Mouse (Mus musculus): Measurements from ENCODE around the gene Zpld1. TPM values are rescaled to one million over a fixed set of nuclear protein-coding genes. Genes with fewer than 3 reads are reported as not detected.

Gene Zpld1
- polyA plus RNA-seq (2016; fragmentation: Nextera tagmentation; extraction: Ambion mirVana): 0.12 TPM in 1 of 2 replicates, not detected in the other

DNA sequence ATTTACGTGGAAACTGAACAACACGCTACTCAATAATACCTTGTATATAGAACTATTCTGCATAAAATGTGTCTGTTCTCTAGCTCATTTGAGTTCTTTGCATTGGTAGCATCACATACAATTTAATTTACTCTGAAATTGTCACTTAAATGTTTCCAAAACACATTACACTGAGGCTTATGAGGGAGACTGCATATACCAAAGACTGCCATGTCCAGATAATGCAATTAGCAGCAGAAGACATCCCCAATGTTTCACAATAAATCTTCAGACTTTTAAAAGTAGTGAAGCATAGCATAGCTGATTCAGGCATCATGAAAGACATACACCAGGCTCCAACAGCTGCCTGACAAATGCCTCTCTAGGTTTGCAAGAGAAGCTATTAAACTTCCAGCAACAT lies at the start of gene Zpld1:
Gene Zpld1, minus strand, starts transcription at position 101 of the 400 bp plus-strand sequence.
- DNase-seq (ENCODE audit: extremely low spot score, low spot score): no peak
- Histone ChIP-seq H3K4me3 (no peak within 1 kb of the TSS), H3K36me3 (replicated peaks) (no peaks in the 10 kb centered on the region), H3K27me3 (ENCODE audit: poor library complexity, severe bottlenecking) (no peaks in the 10 kb centered on the region), H3K4me1 (no peaks in the 10 kb centered on the region), H3K27ac (no peak within 1 kb of the TSS), H3K9me3 (no peaks in the 10 kb centered on the region)
- WGBS: 98% methylated on average over 2 of the region's 2 CpGs

DNA sequence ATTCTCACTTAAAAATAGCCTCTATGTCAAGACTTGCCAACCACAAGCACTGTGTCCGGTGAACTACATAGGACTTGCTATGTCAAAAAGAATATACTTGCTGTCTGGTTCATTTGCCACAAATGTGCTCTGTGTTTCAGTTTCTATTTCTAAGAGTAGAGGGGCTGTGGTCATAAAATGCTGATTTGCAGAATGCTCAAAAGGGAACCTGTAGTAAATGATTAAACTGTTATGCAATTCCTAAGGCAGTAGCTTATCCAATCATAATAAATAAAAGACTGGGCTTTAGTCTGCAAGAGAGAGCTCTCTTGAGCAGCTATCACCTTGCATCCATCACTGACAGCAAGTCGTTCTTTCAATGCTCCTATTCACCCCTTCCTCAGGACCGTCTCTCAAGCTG lies 47.9 kb upstream of the Zpld1 start:
- H3K9me3 ChIP-seq: peaks cover 3% of the 10 kb centered on the region
- no peak overlapping the region for H3K4me3 ChIP-seq
- DNase-seq (ENCODE audit: extremely low spot score, low spot score): no peak
- no peaks in the 10 kb centered on the region for H3K36me3 ChIP-seq (replicated peaks)
- WGBS: 90% methylated on average over 3 of the region's 3 CpGs
- no peaks in the 10 kb centered on the region for H3K4me1 ChIP-seq
- no peaks in the 10 kb centered on the region for H3K27me3 ChIP-seq (ENCODE audit: poor library complexity, severe bottlenecking)
- H3K27ac ChIP-seq: no peak overlapping the region

GRCm38 (mm10) chr16:55321542-55322514 lies 24.0 kb upstream of the Zpld1 start:
- DNase-seq (ENCODE audit: extremely low spot score, low spot score): peak; percentile 16
- Histone ChIP-seq H3K27ac (no peak overlapping the region), H3K9me3 (no peaks in the 10 kb centered on the region), H3K27me3 (ENCODE audit: poor library complexity, severe bottlenecking) (no peaks in the 10 kb centered on the region; the same call in 1 of the 2 replicates), H3K4me3 (no peak overlapping the region), H3K4me1 (peaks cover 4% of the 10 kb centered on the region), H3K36me3 (replicated peaks) (no peaks in the 10 kb centered on the region)
- WGBS: 62% methylated on average over 8 of the region's 8 CpGs

GRCm38 (mm10) chr16:55316996-55317395 lies 19.2 kb upstream of the Zpld1 start:
- Histone ChIP-seq H3K27ac (no peak overlapping the region), H3K4me1 (peaks cover 4% of the 10 kb centered on the region), H3K27me3 (ENCODE audit: poor library complexity, severe bottlenecking) (no peaks in the 10 kb centered on the region; the same call in 1 of the 2 replicates), H3K9me3 (no peaks in the 10 kb centered on the region), H3K36me3 (replicated peaks) (no peaks in the 10 kb centered on the region), H3K4me3 (no peak overlapping the region)
- no peak for DNase-seq (ENCODE audit: extremely low spot score, low spot score)

- 94% methylated on average over 3 of the region's 3 CpGs for WGBS
- Histone ChIP-seq H3K27ac (no peak overlapping the region), H3K4me3 (no peak overlapping the region), H3K27me3 (ENCODE audit: poor library complexity, severe bottlenecking) (no peaks in the 10 kb centered on the region), H3K4me1 (no peaks in the 10 kb centered on the region), H3K9me3 (no peaks in the 10 kb centered on the region), H3K36me3 (replicated peaks) (no peaks in the 10 kb centered on the region)
- no peak for DNase-seq (ENCODE audit: extremely low spot score, low spot score)
These were observed 14.3 kb upstream of the Zpld1 start for GRCm38 (mm10) chr16:55312106-55312505.

- no peak for DNase-seq (ENCODE audit: extremely low spot score, low spot score)
- WGBS: 87% methylated on average over 2 of the region's 2 CpGs
- Histone ChIP-seq H3K27me3 (ENCODE audit: poor library complexity, severe bottlenecking) (no peaks in the 10 kb centered on the region), H3K4me1 (no peaks in the 10 kb centered on the region), H3K9me3 (no peaks in the 10 kb centered on the region), H3K36me3 (replicated peaks) (no peaks in the 10 kb centered on the region), H3K4me3 (no peak overlapping the region), H3K27ac (no peak overlapping the region)
These were observed 15.1 kb downstream of the Zpld1 start for GRCm38 (mm10) chr16:55282696-55283095.

DNA sequence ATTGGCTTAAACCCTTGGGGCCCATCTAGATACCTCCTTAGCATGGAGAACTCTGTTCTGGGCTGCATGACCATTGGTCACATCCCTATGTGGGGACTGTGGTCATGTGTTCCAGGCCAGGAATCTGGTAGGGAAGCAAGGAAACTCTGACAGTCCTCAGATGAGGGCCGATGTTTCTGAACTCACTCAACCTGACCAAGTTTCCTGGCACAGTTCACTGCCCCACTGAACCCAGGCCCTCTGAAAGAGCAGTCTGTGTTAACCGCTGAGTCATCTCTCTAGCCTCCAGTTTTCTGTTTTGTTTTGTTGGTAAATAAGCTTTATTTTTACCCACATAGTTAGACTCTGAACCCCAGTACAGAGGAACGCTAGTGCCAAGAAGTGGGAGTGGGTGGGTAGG lies 20.3 kb downstream of the Zpld1 start:
- Histone ChIP-seq H3K4me1 (no peaks in the 10 kb centered on the region), H3K4me3 (no peak overlapping the region), H3K27me3 (ENCODE audit: poor library complexity, severe bottlenecking) (no peaks in the 10 kb centered on the region), H3K36me3 (replicated peaks) (no peaks in the 10 kb centered on the region), H3K9me3 (no peaks in the 10 kb centered on the region), H3K27ac (no peak overlapping the region)
- DNase-seq (ENCODE audit: extremely low spot score, low spot score): no peak
- 86% methylated on average over 3 of the region's 3 CpGs for WGBS

DNA sequence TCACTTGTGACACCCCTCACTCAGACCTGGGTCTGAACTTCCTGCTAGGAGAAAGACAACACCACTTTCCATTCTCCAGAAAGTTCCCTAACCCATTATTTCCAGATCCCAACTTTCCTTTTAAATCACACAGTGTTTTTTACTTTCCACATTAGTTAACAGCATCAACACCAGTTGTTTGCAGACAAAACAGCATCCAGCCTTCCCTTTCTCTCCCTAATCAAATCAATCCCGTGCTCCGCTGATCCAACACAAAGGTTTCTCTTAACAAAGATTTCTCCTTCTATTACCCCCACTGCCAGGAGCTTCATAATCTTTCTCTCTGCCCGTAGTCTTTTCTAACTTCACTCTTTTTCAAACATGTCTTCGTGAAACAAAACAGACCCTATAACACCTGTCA lies 32.5 kb downstream of the Zpld1 start:
- H3K27me3 ChIP-seq (ENCODE audit: poor library complexity, severe bottlenecking): peaks cover 12% of the 10 kb centered on the region
- no peak overlapping the region for H3K4me3 ChIP-seq
- H3K36me3 ChIP-seq (replicated peaks): no peaks in the 10 kb centered on the region
- peaks cover 18% of the 10 kb centered on the region for H3K4me1 ChIP-seq
- WGBS: 11% methylated on average over 4 of the region's 4 CpGs
- DNase-seq (ENCODE audit: extremely low spot score, low spot score): no peak
- no peaks in the 10 kb centered on the region for H3K9me3 ChIP-seq
- H3K27ac ChIP-seq: no peak overlapping the region

GRCm38 (mm10) chr16:55260862-55261574 lies 36.8 kb downstream of the Zpld1 start:
- 61% methylated on average over 7 of the region's 7 CpGs for WGBS
- H3K36me3 ChIP-seq (replicated peaks): no peaks in the 10 kb centered on the region
- H3K27me3 ChIP-seq (ENCODE audit: poor library complexity, severe bottlenecking): peaks cover 8% of the 10 kb centered on the region; the same call in 1 of the 2 replicates
- H3K27ac ChIP-seq: no peak overlapping the region
- H3K9me3 ChIP-seq: no peaks in the 10 kb centered on the region
- H3K4me3 ChIP-seq: no peak overlapping the region
- H3K4me1 ChIP-seq: peaks cover 18% of the 10 kb centered on the region
- no peak for DNase-seq (ENCODE audit: extremely low spot score, low spot score)

DNA sequence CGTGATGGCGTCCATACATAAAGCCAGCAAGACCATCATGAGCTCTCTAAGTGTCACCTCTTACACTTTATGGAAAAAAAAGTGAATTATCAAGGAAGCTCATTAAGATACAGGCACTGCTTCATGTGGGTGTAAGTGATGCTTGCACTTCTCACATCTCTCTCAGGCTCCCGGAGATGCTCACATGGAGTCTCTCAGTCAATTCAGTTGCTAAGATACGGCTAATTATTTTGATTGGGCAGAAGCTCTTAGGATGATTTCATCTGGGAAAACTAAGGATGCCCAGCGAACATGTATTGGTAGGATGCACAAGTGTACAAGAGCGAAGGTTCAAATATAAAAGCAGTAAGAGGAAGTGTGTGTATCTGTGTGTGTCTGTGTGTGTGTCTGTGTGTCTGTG lies 38.1 kb downstream of the Zpld1 start:
- H3K27me3 ChIP-seq (ENCODE audit: poor library complexity, severe bottlenecking): peaks cover 8% of the 10 kb centered on the region; the same call in 1 of the 2 replicates
- no peaks in the 10 kb centered on the region for H3K36me3 ChIP-seq (replicated peaks)
- H3K4me1 ChIP-seq: peaks cover 8% of the 10 kb centered on the region
- whole genome bisulfite sequencing: 88% methylated on average over 6 of the region's 6 CpGs
- no peak overlapping the region for H3K27ac ChIP-seq
- no peak for DNase-seq (ENCODE audit: extremely low spot score, low spot score)
- H3K9me3 ChIP-seq: no peaks in the 10 kb centered on the region
- no peak overlapping the region for H3K4me3 ChIP-seq

- H3K4me1 ChIP-seq: no peaks in the 10 kb centered on the region
- H3K36me3 ChIP-seq (replicated peaks): no peaks in the 10 kb centered on the region
- no peaks in the 10 kb centered on the region for H3K9me3 ChIP-seq
- H3K27me3 ChIP-seq (ENCODE audit: poor library complexity, severe bottlenecking): no peaks in the 10 kb centered on the region
- no peak for DNase-seq (ENCODE audit: extremely low spot score, low spot score)
- no peak overlapping the region for H3K27ac ChIP-seq
- 87% methylated on average over 2 of the region's 2 CpGs for WGBS
- H3K4me3 ChIP-seq: no peak overlapping the region
These were observed 56.8 kb downstream of the Zpld1 start for GRCm38 (mm10) chr16:55240996-55241395.

DNA sequence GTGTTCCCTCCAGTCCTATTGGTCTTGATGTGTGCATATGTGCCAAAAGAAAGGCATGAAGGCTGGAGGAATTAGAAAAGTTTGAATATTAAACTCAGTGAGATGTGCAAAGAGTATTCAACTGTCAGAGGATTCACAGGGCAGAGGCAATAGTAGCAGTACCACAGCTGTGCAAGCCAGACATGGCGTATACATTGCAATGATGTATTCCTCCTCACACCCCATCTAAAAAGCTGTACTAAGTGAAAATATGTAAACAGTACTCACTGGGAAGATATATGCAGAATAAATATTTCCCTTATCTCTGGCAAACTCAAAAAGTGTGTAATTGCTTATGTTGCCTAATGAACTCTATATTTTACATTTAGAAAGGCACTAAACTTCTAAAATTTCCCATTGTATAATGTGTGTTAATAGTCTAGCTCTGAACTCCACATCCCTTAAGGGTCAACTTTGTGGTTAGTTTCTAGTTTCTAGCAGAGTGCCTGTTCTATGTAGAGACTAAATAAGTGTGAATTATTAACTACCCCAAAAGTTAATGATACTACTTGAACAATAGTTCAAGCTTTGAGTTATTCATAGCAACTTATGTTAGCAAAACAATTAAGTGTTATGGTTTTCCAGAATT lies 68.7 kb downstream of the Zpld1 start:
- no peaks in the 10 kb centered on the region for H3K4me1 ChIP-seq
- no peak overlapping the region for H3K27ac ChIP-seq
- no peak overlapping the region for H3K4me3 ChIP-seq
- H3K9me3 ChIP-seq: no peaks in the 10 kb centered on the region
- WGBS: 89% methylated on average over 1 of the region's 1 CpGs
- DNase-seq (ENCODE audit: extremely low spot score, low spot score): no peak
- H3K27me3 ChIP-seq (ENCODE audit: poor library complexity, severe bottlenecking): no peaks in the 10 kb centered on the region
- no peaks in the 10 kb centered on the region for H3K36me3 ChIP-seq (replicated peaks)

Data from forebrain, embryonic 10.5 days (tissue).